Mouse (Mus musculus) urinary bladder, postnatal 4 days (tissue): Measurements from ENCODE around the gene Cyp2d34.

Experiments used
- DNase-seq, 2 experiments: peaks; one replicate each; pipeline ENCODE4 v3.0.0; 2021 to 2022; ENCODE audit warnings: low spot score in 2 of 2

The Cyp2d34 gene

DNA sequence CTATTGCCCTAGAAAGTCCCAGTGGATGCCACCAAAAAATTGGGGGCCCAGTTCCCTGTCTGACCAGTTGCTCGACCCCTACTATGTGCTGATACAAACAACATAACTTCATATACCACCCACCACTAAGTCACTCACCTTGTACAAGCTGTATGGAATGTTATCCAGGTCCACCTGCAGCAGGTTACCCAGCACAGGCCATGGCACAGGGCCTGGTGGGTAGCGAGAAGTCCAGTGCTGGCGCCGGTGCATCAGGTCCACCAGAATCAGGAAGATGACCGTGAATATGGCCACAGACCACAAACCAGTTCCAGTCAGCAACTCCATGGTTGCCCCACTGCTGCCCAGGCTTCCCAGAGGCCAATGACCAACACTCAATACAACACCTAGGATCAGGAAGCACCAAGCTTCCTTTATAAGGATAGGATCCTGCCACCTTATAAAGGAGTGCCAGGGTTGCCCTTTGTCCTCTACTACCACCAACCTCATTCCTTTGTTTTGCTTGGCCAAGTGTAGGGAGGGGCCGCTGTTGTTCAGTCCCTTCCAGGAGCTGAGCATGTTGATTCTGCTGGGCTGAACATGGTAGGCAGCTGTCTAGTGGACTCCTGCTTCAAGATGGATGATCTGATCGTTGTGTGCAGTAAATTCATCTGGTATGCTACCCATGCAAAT is at the start of gene Cyp2d34:
Cyp2d34 (minus strand) TSS at position 416 of the 672 bp plus-strand sequence.
- DNase-seq, result no peak

DNA sequence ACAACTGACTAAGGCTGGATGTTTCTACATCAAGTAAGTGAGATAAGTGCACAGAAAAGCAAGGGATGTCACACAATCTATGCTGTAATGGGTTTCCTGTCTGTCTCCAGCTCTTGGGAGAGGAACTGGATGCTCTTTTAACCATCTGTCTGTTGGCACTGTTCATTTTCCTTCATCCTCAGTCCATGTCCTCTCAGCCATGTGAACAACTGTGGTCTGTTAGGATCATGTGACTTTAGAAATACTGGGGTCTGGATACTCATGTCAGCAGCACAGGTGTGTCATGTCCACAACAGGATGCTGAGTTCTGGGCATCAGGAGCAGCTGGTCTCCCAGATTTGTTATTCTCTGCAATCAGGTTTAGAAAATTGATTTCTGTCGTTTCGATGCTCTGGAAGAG is 35.6 kb upstream of the Cyp2d34 start:
- no peak for DNase-seq

DNA sequence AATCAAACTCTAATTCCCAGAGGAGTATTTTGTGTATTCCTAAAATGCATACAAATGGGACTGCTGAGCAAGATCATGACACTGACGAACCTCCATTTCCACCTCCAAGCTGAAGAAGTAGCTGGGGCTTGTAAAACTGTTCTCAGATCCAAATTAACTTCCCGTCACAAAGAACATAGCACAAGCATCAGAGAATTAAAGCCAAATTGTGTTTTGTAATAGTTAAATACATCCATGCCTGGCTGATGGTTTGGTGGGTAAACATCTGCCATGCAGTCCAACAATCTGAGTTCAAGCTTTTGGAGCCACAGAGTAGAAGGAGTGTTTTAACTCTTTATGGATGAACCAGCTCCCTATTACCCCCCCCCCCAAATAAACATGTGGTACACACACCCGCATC is 23.6 kb upstream of the Cyp2d34 start:
- DNase-seq, result no peak

DNA sequence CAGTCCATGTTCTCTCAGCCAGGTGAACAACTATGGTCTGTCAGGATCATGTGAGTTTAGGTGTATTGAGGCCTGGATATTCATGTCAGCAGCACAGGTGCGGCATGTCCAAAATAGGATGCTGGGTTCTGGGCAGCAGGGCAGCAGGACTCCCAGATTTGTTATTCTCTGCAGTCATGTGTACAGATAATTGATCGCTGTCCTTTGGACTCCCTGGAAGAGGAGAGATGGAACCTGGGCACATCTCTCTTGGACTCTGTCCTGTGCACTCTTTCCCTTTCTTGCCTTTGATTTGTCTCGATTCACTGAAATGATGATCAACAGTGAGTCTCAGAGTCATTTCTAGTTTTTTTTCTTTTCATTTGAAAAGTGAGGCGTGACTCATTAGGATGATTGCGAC is 23.0 kb upstream of the Cyp2d34 start:
- DNase-seq, result no peak

DNA sequence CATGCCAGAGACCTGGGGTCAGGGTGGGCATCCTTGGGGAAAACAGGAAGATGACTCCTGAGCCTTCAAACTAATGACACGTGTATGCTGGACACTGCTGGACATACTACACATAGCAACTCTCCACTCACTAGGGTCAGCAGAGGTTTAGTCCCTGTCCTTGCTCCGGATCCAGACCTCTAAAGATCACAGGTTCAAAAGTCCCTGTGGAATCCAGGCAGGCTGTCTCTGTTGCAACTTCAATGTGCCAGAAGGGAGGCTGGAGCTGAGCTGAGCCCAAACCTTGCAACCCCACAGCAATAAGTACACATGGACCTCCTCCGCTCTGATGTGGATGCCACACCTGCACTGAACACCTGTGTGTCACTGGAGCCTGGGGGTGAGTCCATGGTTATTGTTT is 22.0 kb upstream of the Cyp2d34 start:
- DNase-seq, result no peak

DNA sequence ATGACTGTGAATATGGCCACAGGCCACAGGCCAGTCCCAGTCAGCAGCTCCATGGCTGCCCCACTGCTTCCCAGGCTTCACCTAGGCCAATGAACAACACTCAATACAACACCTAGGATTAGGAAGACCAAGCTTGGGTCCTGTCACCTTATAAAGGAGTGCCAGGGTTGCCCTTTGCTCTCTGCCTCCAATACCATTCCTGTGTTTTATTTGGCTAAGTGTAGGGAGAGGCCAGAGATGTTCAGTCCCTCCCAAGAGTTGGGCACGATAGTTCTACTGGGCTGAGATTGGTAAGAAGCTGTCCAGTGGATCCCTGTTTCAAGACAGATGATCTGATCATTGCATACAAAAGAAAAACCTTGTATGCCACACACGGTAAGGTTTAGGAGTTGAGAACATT is 21.2 kb upstream of the Cyp2d34 start:
- no peak for DNase-seq

DNA sequence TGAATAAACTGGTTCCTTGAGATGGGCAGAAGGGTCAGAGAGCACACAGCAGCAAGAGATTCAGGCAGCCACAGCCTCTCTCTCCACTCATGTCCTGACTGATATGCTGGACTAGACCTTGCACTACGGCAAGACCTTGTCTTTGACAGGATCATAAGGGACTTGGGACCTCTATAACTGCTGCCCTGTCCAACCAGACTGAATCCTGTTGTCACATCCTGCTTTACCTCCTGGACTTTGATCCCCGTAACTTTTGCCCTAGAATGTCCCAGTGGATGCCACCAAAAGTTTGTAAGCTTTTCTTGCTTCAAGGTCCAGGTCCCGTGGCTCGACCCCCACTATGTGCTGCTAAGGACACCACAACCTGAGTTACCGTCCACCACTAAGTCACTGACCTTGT is 20.6 kb upstream of the Cyp2d34 start:
- no peak for DNase-seq

DNA sequence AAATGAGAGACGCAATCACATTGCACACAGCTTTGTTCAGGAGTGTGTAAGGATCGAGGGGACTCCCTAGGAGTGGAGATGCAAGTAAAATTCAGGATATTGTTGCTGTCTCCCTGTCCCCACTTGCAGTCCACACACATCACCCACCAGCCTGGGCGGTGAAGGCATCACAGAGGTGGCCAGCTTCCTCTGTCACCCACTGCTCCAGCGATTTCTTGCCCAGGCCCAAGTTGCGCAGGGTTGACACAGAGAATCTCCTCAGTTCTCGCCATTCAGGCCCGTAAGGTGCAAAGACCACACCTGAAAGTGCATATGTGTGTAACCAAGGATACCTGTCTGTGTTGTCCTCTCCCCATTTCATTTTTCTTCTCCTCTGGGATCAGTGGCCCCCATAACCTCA is 19.5 kb upstream of the Cyp2d34 start:
- no peak for DNase-seq

DNA sequence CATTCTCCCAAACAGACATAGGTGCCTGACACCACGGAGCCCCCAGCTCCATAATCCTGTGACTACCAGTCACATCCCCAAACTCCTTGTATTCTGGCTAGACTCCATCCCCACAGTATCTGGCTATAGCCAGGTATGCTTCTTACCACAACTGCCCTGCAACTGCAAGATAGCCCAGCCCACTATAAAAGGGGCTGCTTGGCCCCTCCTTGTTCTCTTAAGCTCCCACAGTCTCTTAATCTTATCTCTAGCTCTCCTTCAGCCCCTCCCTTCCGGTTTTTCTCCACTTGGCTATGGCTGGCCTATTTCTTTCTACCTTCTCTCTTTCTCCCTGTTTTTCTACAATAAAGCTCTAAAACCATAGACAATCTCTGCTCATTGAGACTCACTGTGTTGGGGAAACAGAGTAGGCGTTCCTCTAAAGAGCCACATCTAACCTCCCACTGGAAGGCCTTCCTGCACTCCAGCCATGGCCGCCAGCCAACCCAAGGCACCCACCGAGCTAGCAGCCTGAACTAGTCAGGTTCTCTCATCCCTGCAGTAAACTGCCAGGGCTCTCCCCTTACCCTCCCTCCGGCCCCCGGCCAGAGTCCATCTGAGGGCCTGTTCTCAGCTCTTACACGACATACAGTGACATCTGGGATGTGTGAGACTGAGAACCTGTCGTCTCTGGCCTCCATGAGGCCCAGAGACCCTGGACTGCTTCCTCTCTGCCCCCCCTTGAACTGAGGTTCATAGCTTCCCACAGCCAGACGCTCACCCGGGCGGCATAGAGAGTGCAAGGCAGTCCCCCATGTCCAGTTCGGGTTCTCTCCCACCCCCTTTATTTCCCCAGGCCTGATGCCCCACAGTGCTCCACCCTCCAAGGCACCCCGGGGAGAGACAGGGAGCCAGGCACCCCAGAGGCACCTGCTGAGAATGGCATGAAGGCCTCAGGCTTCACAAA is 16.7 kb upstream of the Cyp2d34 start:
- no peak for DNase-seq

DNA sequence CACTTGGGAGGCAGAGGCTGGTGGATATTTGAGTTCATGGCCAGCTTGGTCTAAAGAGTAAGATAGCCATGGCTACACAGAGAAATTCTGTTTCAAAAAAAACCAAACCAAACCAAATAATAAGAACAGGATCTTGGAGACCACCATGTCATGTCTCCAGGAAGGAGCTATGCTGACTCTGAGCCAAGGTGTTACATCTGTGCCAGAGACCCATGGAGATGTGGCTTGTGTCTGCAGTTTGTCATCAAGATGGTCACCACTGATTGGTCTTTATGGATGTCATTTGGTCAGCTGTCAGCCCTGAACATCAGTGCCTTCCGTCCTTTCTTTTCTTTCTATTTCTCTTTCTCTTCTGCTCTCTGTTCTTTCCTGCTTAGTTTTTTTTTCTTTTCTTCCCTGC is 14.2 kb upstream of the Cyp2d34 start:
- DNase-seq, result no peak

DNA sequence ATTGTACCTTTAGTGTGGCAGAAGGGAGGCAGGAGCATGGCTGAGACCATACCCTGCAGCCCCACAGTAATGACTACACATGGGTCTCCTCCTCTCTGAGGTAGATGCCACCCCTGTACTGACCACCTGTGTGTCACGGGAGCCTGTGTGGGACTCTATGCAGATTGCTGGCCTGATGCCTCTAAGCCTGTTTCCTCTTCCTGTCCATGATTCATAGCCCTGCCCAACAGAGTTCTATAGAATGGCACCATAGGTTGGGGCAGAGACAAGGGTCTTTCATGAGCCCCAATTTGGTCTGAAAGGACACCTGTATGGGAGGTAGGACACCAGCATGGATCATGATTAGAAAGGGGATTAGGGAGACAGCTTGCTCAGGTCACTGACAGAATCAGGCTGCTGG is 1.2 kb upstream of the Cyp2d34 start:
- DNase-seq, result no peak

DNA sequence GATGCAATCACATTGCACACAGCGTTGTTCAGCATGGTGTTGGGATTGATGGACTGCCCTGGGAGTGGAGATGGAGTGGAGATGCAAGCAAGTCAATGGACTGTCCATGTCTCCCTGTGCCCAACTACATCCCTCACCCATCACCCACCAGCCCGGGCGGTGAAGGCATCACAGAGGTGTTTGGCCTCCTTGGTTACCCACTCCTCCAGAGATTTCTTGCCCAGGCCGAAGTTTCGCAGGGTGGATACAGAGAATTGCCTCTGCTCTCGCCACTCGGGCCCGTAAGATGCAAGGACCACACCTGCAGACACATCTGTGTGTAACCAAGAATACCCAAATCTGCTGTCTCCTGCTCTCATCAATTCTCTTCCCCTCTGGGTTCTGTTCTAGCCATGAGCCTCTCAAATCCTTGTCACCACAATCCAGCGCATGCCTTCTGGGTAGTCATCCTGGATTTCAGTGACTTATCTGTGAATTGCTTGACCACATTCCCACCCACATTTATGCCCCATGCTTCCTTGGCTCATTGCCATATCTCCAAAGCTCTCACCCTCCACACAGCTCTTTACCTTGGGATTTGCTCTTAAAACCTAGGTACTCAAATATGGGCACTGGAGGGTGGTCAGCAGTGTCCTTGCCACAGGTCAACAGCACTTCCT is 2.3 kb downstream of the Cyp2d34 start:
- DNase-seq, result peak in 1 of 2 experiments; percentile 57

DNA sequence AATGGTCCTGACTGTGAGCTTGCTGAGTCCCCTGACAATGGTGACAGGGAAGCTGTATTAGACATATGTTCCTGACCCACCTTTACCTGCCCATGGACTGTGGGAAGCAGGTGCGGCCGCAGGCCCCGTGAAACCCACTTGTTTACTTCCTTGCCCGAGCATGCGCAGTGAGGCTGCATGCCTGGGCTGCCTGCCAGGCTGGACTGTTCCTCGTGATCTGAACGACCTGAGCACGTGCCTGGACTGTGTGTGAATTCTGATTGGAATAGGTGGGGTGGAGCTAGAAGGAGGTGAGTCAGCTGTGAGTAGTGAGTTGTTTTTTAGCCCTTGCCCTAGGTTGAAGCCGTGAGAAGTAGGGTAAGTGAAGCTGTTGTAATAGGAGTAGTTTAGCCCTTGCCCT is 38.1 kb downstream of the Cyp2d34 start:
- no peak for DNase-seq

DNA sequence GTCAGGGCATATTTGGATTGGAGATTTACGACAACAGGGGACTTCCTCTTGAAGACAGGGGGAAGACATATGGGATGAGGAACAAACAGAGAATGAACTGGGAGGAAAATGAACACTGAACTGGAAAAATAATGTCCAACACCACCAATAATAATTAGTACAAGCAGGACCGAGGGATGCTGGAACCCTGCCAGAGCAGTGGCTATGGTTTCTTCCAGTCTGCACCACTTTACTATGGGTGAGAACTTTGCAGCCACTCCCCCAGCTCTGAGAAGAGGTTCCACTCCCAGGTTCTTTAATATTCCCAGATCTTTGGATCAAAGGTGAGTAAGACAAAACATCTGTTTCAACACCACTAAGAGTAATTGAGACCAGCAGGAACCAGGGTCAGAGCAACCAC is 41.7 kb downstream of the Cyp2d34 start:
- DNase-seq, result no peak

DNA sequence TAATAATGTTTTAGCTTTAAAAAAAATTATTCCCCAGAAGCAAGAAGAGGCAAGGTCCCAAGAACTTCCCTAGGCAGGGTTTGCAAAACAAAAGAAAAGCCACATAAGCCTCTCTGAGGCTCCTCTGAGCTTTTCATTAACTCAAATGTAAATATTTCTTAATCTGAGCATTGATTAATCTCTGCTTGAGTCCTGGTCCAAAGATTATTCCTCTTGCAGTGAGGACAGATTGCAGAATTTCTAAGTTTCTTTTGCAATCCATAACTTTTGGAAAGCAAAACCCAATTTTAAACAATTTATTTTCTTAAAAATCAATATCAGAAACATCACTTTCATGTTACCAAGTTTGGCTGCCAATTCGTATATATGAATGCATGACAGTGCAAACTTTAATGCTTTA is 47.9 kb downstream of the Cyp2d34 start:
- DNase-seq, result no peak
